Mouse (Mus musculus) thymus, postnatal 10 days (tissue): ENCODE results near the gene Hnrnpl.
A peak's percentile ranks its signal among the peaks of the same experiment; 100 is the strongest.

Source experiments
- DNase-seq, 2 experiments: peaks; one replicate each; pipeline ENCODE4 v3.0.0; 2021; ENCODE audit warnings: low spot score in 2 of 2

Gene Hnrnpl

GRCm38 (mm10) chr7:28808221-28808941 lies at the start of gene Hnrnpl:
Hnrnpl (plus strand) TSS chr7:28808541.
- peak; percentile 59 to 64 for DNase-seq

- DNase-seq = no peak
Observed at GRCm38 (mm10) chr7:28758623-28759022, 49.7 kb upstream of the Hnrnpl start.

- no peak for DNase-seq
Observed at GRCm38 (mm10) chr7:28761907-28762306, 46.4 kb upstream of the Hnrnpl start.

- no peak for DNase-seq
Observed at GRCm38 (mm10) chr7:28765211-28765610, 43.1 kb upstream of the Hnrnpl start.

GRCm38 (mm10) chr7:28766173-28766879 lies 42.0 kb upstream of the Hnrnpl start, which contains the start of gene Sirt2:
Sirt2 (plus strand) TSS chr7:28766735.
- DNase-seq = peak; percentile 93 to 96

- DNase-seq = no peak
Observed at GRCm38 (mm10) chr7:28766910-28767309, 41.4 kb upstream of the Hnrnpl start.

- DNase-seq = no peak
Observed at GRCm38 (mm10) chr7:28767462-28767965, 40.8 kb upstream of the Hnrnpl start, which contains the start of gene Nfkbib. Nfkbib (minus strand) TSS chr7:28767512.

GRCm38 (mm10) chr7:28769414-28769958 lies 38.9 kb upstream of the Hnrnpl start:
- DNase-seq = no peak

GRCm38 (mm10) chr7:28770309-28770708 lies 38.0 kb upstream of the Hnrnpl start:
- DNase-seq = no peak

GRCm38 (mm10) chr7:28771867-28772266 lies 36.5 kb upstream of the Hnrnpl start:
- no peak for DNase-seq

GRCm38 (mm10) chr7:28773163-28773562 lies 35.2 kb upstream of the Hnrnpl start:
- no peak for DNase-seq

- no peak for DNase-seq
Observed at GRCm38 (mm10) chr7:28774164-28774563, 34.2 kb upstream of the Hnrnpl start.

GRCm38 (mm10) chr7:28775129-28775528 lies 33.2 kb upstream of the Hnrnpl start:
- no peak for DNase-seq

GRCm38 (mm10) chr7:28778825-28779224 lies 29.5 kb upstream of the Hnrnpl start:
- no peak for DNase-seq

GRCm38 (mm10) chr7:28780067-28780658 lies 28.2 kb upstream of the Hnrnpl start:
- DNase-seq = peak; percentile 91 to 96

- peak; percentile 67 to 76 for DNase-seq
Observed at GRCm38 (mm10) chr7:28780857-28781256, 27.5 kb upstream of the Hnrnpl start.

GRCm38 (mm10) chr7:28781261-28781663 lies 27.1 kb upstream of the Hnrnpl start:
- peak; percentile 80 to 86 for DNase-seq

- peak; percentile 49 to 66 for DNase-seq
Observed at GRCm38 (mm10) chr7:28785161-28785560, 23.2 kb upstream of the Hnrnpl start.

GRCm38 (mm10) chr7:28787884-28788283 lies 20.5 kb upstream of the Hnrnpl start:
- no peak for DNase-seq

- DNase-seq = peak; percentile 67 to 75
Observed at GRCm38 (mm10) chr7:28788307-28789195, 19.8 kb upstream of the Hnrnpl start, which contains the start of gene Rinl. Rinl (plus strand) TSS chr7:28788969.

GRCm38 (mm10) chr7:28789235-28789634 lies 19.1 kb upstream of the Hnrnpl start:
- no peak for DNase-seq
